Mouse (Mus musculus) limb, embryonic 11.5 days (tissue): Measurements from ENCODE around the gene Olfr1085. TPM values are rescaled to one million over a fixed set of nuclear protein-coding genes. Genes with fewer than 3 reads are reported as not detected.
"Not testable (repeated sequence)": the region's sequence is repeated elsewhere in the genome, so short reads cannot be mapped to it uniquely, and the experiment has no call there.

Experiments used
- ATAC-seq: fragments of 200-750 bp; cut with Nextera tagmentation; 2 replicates; pipeline ENCODE4 v1.8.0; 2017; ENCODE audit warnings: low read depth; ENCODE audit not compliant: insufficient number of reproducible peaks, low FRiP score, low TSS enrichment
- DNase-seq: peaks from one replicate; pipeline ENCODE4 v3.0.0-alpha.2; 2015; ENCODE audit warnings: low spot score
- H3K27ac ChIP-seq: fragments of 300-500 bp; sonication (generic); replicated peaks from 2 replicates; pipeline ENCODE4 v1.5.1; 2014; ENCODE audit warnings: low read depth, mild to moderate bottlenecking, low read length
- H3K27me3 ChIP-seq: fragments of 300-500 bp; sonication (generic); 2 replicates; pipeline ENCODE4 v1.6.1; 2014; ENCODE audit warnings: mild to moderate bottlenecking, low read length, mixed read lengths; ENCODE audit not compliant: control insufficient read depth, insufficient read depth
- H3K36me3 ChIP-seq: fragments of 300-500 bp; sonication (generic); 2 replicates; pipeline ENCODE4 v1.6.1; 2014; ENCODE audit warnings: mild to moderate bottlenecking, low read length, moderate library complexity, mixed read lengths; ENCODE audit not compliant: control insufficient read depth, insufficient read depth
- H3K4me1 ChIP-seq: fragments of 300-500 bp; sonication (generic); 2 replicates; pipeline ENCODE4 v1.6.1; 2014; ENCODE audit warnings: low read length, mixed read lengths; ENCODE audit not compliant: control insufficient read depth, insufficient read depth
- H3K4me2 ChIP-seq: fragments of 300-500 bp; sonication (generic); 2 replicates; pipeline ENCODE4 v1.6.1; 2014; ENCODE audit warnings: low read depth, mild to moderate bottlenecking, moderate library complexity; ENCODE audit not compliant: severe bottlenecking
- H3K4me3 ChIP-seq: fragments of 300-500 bp; sonication (generic); 2 replicates; pipeline ENCODE4 v1.5.1; 2014; ENCODE audit warnings: low read depth, low read length
- H3K9ac ChIP-seq: fragments of 300-500 bp; sonication (generic); 2 replicates; pipeline ENCODE4 v1.6.1; 2014; ENCODE audit warnings: mild to moderate bottlenecking, low read length
- H3K9me3 ChIP-seq: fragments of 300-500 bp; sonication (generic); 2 replicates; pipeline ENCODE4 v1.6.1; 2016; ENCODE audit warnings: low read length; ENCODE audit not compliant: control insufficient read depth
- WGBS: fragments of 180-500 bp; shearing (Covaris S2); extraction: QIAGEN DNeasy Blood & Tissue Kit; methylation state at CpG from one replicate; pipeline ENCODE4 v1.1.7; 2014; 5-methylcytosine and 5-hydroxymethylcytosine counted together
- polyA plus RNA-seq: library from polyadenylated mRNA; unstranded; fragments of >200 nt; fragmentation: Nextera tagmentation; extraction: Ambion mirVana; gene quantifications from 2 replicates; pipeline ENCODE4 v1.2.1, GENCODE M21; 2014

The Olfr1085 gene
- not detected in 2 replicates for polyA plus RNA-seq

- 28% methylated on average over 1 of the region's 1 CpGs for WGBS
- no peak within 1 kb of the TSS for H3K27ac ChIP-seq
- no peak within 1 kb of the TSS for H3K4me3 ChIP-seq
- H3K4me2 ChIP-seq, result no peak within 1 kb of the TSS
- DNase-seq, result no peak
- no peaks in the 10 kb centered on the region for H3K36me3 ChIP-seq
- no peak for ATAC-seq
- H3K4me1 ChIP-seq, result no peaks in the 10 kb centered on the region
- H3K9ac ChIP-seq, result no peak within 1 kb of the TSS
- no peaks in the 10 kb centered on the region for H3K9me3 ChIP-seq
- H3K27me3 ChIP-seq, result no peaks in the 10 kb centered on the region
Observed at GRCm38 (mm10) chr2:86661919-86662318, at the start of gene Olfr1085. TSS of gene Olfr1085 (minus strand) at chr2:86662019.

GRCm38 (mm10) chr2:86698295-86698694 is 36.5 kb upstream of the Olfr1085 start, which contains the start of gene Olfr1087:
TSS of gene Olfr1087 (minus strand) at chr2:86698395.
- Histone ChIP-seq H3K4me2 (no peak within 1 kb of the TSS), H3K4me3 (no peak within 1 kb of the TSS), H3K27ac (no peak within 1 kb of the TSS), H3K27me3 (no peaks in the 10 kb centered on the region), H3K4me1 (no peaks in the 10 kb centered on the region), H3K9me3 (no peaks in the 10 kb centered on the region), H3K36me3 (no peaks in the 10 kb centered on the region), H3K9ac (no peak within 1 kb of the TSS)
- ATAC-seq (no peak), DNase-seq (no peak)

GRCm38 (mm10) chr2:86679992-86680391 is 18.2 kb upstream of the Olfr1085 start, which contains the start of gene Olfr1086:
TSS of gene Olfr1086 (minus strand) at chr2:86680092.
- Histone ChIP-seq H3K4me3 (no peak within 1 kb of the TSS), H3K9me3 (no peaks in the 10 kb centered on the region), H3K36me3 (no peaks in the 10 kb centered on the region), H3K9ac (no peak within 1 kb of the TSS), H3K4me2 (no peak within 1 kb of the TSS), H3K4me1 (no peaks in the 10 kb centered on the region), H3K27me3 (no peaks in the 10 kb centered on the region), H3K27ac (no peak within 1 kb of the TSS)
- no peak for ATAC-seq
- WGBS, result 90% methylated on average over 2 of the region's 2 CpGs
- DNase-seq, result no peak

GRCm38 (mm10) chr2:86639625-86640024 is 22.2 kb downstream of the Olfr1085 start, which contains the start of gene Olfr1084:
TSS of gene Olfr1084 (minus strand) at chr2:86639725.
- not testable (repeated sequence) for ATAC-seq, DNase-seq, H3K9ac ChIP-seq, H3K9me3 ChIP-seq, H3K4me1 ChIP-seq, H3K4me3 ChIP-seq, H3K4me2 ChIP-seq, H3K27ac ChIP-seq, H3K36me3 ChIP-seq, H3K27me3 ChIP-seq
- 89% methylated on average over 1 of the region's 1 CpGs for WGBS

Other genes starting within 250 kb of the Olfr1085 start
- gene Olfr1061, start 248.0 kb downstream of the Olfr1085 start, polyA plus RNA-seq, result not detected in 2 replicates
- not detected in 2 replicates for gene Olfr1062, start 235.3 kb downstream of the Olfr1085 start, polyA plus RNA-seq
- not detected in 2 replicates for gene Olfr1065, start 211.4 kb downstream of the Olfr1085 start, polyA plus RNA-seq
- gene Olfr1066, start 205.8 kb downstream of the Olfr1085 start, polyA plus RNA-seq, result not detected in 2 replicates
- gene Olfr228, start 174.6 kb downstream of the Olfr1085 start, polyA plus RNA-seq, result not detected in 2 replicates
- gene Olfr1076, start 153.6 kb downstream of the Olfr1085 start, polyA plus RNA-seq, result not detected in 2 replicates
- not detected in 2 replicates for gene Olfr1079, start 119.5 kb downstream of the Olfr1085 start, polyA plus RNA-seq
- gene Olfr1080, start 103.8 kb downstream of the Olfr1085 start, polyA plus RNA-seq, result not detected in 2 replicates
- gene Olfr1082, start 63.1 kb downstream of the Olfr1085 start, polyA plus RNA-seq, result not detected in 2 replicates
- gene Olfr1084, start 22.3 kb downstream of the Olfr1085 start, polyA plus RNA-seq, result not detected in 2 replicates
- gene Olfr1086, start 18.1 kb upstream of the Olfr1085 start, polyA plus RNA-seq, result not detected in 2 replicates
- not detected in 2 replicates for gene Olfr1087, start 36.4 kb upstream of the Olfr1085 start, polyA plus RNA-seq
- not detected in 2 replicates for gene Olfr1089, start 71.7 kb upstream of the Olfr1085 start, polyA plus RNA-seq
- not detected in 2 replicates for gene Olfr1090, start 97.0 kb upstream of the Olfr1085 start, polyA plus RNA-seq
- not detected in 2 replicates for gene Olfr1093, start 120.5 kb upstream of the Olfr1085 start, polyA plus RNA-seq
- gene Olfr141, start 148.0 kb upstream of the Olfr1085 start, polyA plus RNA-seq, result not detected in 2 replicates
- not detected in 2 replicates for gene Olfr1094, start 162.6 kb upstream of the Olfr1085 start, polyA plus RNA-seq
- gene Olfr1095, start 189.7 kb upstream of the Olfr1085 start, polyA plus RNA-seq, result not detected in 2 replicates
- gene Gm13723, start 212.8 kb upstream of the Olfr1085 start, polyA plus RNA-seq, result not detected in 2 replicates
- not detected in 2 replicates for gene Olfr1097, start 230.2 kb upstream of the Olfr1085 start, polyA plus RNA-seq